Mouse (Mus musculus) kidney, postnatal 14 days (tissue): ENCODE data around the gene Pmpca.
A peak's percentile ranks its signal among the peaks of the same experiment; 100 is the strongest.
"Not testable (repeated sequence)": the region's sequence is repeated elsewhere in the genome, so short reads cannot be mapped to it uniquely, and the experiment has no call there.

Source experiments
- DNase-seq: peaks from one replicate; pipeline ENCODE4 v3.0.0; 2022; ENCODE audit warnings: mixed read lengths

Pmpca gene

GRCm38 (mm10) chr2:26372396-26372795 lies 16.7 kb upstream of the Pmpca start:
- DNase-seq, result no peak

DNA sequence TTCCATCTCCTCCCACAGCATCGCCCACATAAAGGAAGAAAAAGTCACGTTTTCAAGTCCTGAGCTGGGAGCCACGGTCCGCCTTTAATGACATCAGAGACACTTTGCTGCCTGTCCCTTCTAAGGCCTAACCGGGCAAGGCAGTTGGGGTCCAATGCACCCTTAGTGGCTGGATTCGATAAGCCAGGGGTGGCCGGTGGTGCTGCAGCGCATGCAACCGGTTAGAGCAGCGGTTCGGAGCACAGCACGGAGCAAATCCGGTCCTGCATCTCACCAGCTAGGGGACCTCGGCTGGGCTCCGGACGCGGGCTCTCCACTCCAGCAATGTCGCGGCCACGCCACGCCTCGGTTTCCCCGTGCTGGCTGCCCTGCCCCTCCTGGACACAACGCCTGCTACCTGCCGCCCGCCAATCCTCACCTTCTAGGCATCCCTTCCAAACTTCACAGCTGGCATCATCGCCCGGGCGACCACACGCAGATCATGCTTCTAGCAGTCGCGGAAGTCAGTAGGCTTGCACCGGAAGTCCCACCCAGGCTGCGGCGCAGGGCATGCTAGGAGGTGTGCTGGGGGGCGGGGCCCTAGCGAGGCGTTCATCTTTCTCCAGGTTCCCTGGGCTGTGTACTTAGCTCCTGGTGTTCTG lies 8.9 kb upstream of the Pmpca start, which contains the start of gene Snapc4:
Gene Snapc4 (minus strand): TSS at position 523 of the 641 bp plus-strand sequence.
- peak; percentile 91 for DNase-seq

GRCm38 (mm10) chr2:26380871-26381270 lies 8.3 kb upstream of the Pmpca start:
- not testable (repeated sequence) for DNase-seq

GRCm38 (mm10) chr2:26387713-26388112 lies 1.4 kb upstream of the Pmpca start:
- peak; percentile 52 for DNase-seq

- DNase-seq, result no peak
Measured at GRCm38 (mm10) chr2:26388682-26389153, 421 bp upstream of the Pmpca start.

DNA sequence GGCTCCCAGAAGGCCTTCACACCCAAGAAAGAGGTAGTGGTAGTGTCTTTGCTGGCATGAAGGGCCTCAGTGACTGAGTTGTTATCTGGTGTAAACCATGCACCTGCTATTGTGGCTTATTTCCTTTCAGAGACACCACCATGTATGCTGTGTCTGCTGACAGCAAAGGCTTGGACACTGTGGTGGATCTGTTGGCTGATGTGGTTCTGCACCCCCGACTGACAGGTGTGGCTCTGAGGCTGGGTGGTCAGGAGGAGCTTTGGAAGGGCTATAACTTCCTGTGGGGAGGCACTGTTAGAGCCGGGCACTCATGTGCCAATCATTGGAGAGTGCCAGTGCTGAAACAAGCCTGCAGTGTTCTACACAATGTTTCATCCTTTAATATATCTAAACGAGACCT lies 1.8 kb downstream of the Pmpca start:
- no peak for DNase-seq

DNA sequence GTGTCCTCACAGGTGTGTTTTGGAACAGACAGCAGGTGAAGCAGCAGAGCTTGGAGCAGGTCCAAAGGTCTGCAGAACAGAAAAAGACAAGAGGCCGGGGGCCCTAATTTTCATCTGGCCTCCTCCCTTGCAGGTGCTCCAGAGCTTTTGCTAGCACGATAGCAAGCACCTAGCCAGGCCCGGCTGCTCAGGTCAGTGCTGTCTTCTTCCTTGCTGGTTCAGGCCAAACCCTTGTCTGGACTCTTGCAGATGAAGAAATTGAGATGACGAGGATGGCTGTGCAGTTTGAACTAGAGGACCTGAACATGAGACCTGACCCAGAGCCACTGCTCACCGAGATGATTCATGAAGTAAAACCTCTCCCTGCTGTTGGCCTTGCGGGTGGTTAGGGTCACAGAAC lies 2.5 kb downstream of the Pmpca start:
- DNase-seq, result no peak

GRCm38 (mm10) chr2:26398978-26399377 lies 9.8 kb downstream of the Pmpca start:
- no peak for DNase-seq

- DNase-seq, result peak; percentile 42
Measured at GRCm38 (mm10) chr2:26399647-26400046, 10.5 kb downstream of the Pmpca start.

GRCm38 (mm10) chr2:26400296-26400695 lies 11.2 kb downstream of the Pmpca start:
- no peak for DNase-seq

DNA sequence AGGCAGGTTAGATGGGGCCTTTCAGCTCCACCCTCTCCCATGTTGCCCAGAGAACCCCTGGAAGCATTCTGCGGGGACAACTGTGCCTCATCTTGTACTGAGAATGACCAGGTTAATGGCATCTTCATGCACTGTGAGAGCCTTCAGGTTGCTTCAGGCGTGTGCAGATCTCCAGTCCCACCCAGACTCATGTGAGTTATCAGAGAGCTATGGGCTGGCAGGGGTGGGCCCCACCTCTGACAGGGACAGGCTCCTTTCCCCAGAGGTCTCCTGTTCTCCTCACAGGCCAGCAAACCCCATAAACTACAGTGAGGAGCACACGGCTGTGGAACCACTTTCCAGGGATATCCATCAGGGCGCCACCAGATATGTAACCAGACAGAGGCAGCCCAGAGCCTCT lies 11.9 kb downstream of the Pmpca start:
- DNase-seq, result no peak

GRCm38 (mm10) chr2:26402265-26402664 lies 13.1 kb downstream of the Pmpca start:
- no peak for DNase-seq

DNA sequence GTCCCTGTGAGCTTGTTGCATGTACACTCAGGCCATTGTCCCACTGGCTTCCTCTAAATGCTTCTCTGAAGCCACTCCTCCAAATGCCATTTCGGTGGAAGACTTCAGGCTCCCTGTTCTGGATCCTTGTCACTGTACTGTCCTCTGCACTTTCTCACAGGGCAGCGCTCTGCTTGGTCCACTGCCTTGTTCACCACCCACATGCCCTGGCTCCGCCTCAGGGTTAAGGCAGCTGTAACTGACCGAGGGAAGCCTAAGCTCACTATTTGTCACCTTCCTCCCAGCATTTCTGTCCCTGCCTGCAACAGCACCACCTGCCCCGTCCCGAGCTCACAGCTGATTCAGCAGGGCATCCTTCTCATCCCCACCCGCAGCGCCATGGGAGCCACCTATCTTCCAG lies 14.2 kb downstream of the Pmpca start:
- DNase-seq, result peak; percentile 58

GRCm38 (mm10) chr2:26408515-26409356 lies 19.6 kb downstream of the Pmpca start, which contains the start of gene Inpp5e:
Gene Inpp5e, minus strand, starts transcription at chr2:26409203.
- DNase-seq, result peak; percentile 98

DNA sequence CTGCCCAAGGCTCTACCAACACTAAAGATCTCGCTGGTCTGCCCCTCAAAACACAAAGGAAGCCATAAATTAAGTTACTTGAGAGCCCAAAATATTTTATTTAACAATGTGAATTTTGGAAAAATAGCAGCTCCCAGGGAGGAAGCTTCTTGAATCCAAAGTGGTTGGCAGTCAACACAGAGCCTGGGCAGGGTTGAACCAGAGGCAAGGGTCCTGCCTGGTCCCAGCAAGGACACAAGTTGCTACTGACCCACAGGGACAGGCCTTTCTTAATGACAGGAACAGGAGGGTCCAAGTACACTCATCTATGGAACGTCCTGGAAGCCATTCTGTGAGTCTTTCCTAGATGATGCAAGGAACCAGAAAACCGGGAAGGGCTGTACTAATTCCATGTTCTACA lies 20.2 kb downstream of the Pmpca start:
- DNase-seq, result no peak

DNA sequence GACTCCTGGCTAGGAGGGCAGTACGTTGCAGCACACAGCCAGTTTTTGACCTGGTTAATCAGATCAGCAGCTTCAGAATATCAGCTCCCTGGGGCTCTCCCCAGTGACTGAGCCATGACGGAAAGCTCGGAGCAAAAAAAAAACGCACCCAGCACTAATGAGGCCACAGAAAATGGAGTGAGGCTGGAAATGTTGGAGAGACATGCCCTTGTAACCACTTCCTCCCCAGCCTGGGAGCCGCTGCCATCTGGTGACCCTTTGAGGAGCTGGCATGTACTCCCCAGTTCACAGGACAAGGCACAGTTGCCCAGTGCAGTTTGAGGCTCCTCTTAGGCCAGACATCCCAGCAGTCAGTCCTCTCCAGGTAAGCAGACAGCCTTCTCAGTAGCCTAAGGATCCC lies 21.0 kb downstream of the Pmpca start:
- DNase-seq, result no peak

DNA sequence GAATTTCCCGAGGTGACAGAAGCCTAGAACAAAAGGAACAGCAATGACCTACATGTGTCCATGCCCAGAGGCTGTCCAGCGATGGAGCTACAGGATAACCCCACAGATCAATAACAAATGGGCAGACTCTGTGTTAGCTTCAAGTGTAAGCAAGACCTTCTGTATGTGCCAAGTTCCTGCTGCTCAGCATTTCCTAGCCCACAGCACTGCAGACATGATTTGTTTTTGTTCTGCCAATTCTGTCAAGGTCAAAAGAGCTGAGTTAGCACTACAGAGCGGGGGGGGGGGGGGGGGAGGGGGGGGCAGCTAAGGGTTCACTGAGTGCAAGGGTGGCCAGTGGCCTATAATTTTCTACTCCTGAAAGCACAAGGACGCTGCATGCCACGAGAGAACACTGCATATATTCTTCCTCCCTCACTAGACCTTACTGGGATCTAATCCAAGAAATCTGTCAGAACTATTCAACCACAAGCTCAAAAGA lies 21.8 kb downstream of the Pmpca start:
- DNase-seq, result peak; percentile 65

DNA sequence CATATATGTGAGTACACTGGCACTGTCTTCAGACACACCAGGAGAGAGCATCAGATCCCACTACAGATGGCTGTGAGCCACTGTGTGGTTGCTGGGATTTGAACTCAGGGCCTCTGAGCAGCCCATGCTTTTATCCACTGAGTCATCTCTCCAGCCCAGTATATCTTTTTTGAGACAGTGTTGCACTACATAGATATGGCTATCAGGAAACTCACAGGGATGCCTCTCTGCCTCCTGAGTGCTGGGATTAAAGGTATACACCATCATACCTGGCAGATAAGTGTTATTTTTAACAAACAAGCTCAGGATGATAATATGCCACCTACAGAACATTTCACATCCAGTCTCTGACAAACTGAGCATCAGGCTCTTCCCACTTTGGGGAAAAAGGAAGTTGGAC lies 27.9 kb downstream of the Pmpca start:
- DNase-seq, result no peak

GRCm38 (mm10) chr2:26418120-26418519 lies 29.0 kb downstream of the Pmpca start:
- no peak for DNase-seq

- DNase-seq, result no peak
Measured at GRCm38 (mm10) chr2:26421969-26422368, 32.8 kb downstream of the Pmpca start.

- DNase-seq, result peak; percentile 61
Measured at GRCm38 (mm10) chr2:26423086-26423485, 33.9 kb downstream of the Pmpca start.

GRCm38 (mm10) chr2:26424541-26424940 lies 35.4 kb downstream of the Pmpca start:
- DNase-seq, result no peak

DNA sequence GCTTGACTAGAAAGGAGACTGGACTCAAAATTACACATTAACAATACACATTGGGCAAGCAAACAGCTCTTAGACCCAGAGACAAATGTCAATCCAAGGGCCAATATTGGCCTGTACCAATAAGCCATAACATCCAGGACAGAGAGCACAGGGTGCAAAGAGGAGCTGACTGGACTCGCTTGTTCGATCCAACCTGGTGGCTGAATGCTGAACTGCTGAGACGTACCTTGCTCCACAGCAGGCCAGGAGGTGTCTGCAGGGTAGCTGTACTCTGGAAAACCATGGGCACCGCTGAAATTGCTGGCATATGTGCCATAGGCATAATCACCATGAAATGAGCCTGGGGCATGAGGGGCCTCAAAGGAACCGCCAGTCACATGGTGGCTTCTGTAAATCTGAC lies 40.7 kb downstream of the Pmpca start:
- DNase-seq, result no peak
